Mouse (Mus musculus) frontal cortex, postnatal 36 days (tissue): ENCODE measurements around the gene Kctd4.

ENCODE experiments used
- DNase-seq, 2 experiments: peaks; one replicate each; pipeline ENCODE4 v3.0.0; 2022; ENCODE audit warnings: low spot score in 2 of 2

Gene Kctd4

DNA sequence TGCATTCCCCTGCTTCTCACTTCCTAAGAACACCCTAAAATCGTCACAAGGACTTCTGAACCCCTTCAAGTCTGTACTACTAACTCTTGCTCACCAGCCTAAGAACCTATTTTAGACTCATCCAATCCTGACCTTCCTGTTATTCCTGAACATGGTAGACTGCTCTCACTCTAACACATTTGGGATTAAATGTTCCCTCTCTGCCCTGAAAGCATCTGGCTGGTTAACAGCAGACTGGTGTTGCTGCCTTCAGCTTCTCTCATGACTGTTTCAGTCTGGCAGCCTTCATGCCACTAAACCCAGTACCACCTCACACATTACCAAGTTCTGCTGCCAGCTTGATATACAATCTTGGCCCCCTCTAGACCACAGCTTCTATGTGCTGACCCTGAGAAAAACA lies 34.4 kb downstream of the Kctd4 start:
- DNase-seq, result no peak

DNA sequence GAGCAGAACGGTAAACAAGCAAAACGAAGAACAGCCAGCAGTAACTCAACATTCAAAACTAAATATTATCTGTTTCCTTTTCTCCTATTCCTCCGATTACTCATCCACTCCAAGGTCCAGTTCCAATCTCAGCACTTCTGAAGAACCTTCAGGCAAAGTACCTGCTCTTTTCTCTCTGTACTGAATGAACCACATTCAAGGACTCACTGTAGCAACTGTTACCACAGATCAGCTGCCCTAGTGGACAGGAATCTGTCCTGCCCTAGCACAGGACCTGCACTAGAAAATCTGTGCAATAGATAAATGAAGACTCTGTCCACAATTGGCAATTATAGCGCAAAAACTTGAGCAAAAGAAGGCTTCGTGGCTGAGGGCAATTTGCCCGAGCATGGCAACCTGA lies 36.1 kb downstream of the Kctd4 start:
- DNase-seq, result no peak

DNA sequence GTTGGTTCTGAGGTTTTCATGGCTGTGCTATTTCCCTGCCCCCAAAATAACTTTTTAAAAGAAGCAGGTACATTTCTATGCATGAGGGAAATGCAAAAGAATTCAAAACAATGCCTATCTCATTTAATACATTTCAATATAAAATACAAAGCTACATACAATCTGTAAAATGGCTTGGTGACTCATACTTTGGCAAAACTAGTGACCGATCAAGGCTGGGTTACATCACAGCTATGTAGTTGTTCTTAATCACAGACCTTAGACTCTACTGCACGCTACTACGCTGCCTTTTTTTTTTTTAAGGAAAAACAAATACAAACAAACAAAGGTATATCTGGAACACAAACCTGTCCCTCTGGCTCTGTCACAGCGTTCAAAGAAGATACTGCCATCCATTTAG lies 37.6 kb downstream of the Kctd4 start:
- no peak for DNase-seq

DNA sequence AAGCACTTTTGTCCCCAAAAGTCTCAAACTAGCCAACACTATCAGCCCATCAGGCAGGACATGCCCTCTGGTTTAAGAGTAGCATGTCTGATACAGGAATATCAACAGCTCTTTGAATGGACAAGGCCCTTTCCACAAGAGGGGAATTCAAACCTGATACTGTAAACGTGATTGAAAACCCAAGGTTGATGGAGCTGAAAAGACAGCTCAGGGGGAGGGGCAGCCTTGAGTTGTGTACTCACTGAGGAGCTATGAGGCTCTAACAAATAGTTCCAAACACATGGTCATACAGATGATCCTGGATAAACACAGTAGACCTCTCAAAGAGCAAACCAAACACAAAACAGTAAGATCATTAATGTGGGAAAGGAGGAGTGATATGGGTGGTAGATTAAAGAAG lies 43.3 kb downstream of the Kctd4 start:
- no peak for DNase-seq

DNA sequence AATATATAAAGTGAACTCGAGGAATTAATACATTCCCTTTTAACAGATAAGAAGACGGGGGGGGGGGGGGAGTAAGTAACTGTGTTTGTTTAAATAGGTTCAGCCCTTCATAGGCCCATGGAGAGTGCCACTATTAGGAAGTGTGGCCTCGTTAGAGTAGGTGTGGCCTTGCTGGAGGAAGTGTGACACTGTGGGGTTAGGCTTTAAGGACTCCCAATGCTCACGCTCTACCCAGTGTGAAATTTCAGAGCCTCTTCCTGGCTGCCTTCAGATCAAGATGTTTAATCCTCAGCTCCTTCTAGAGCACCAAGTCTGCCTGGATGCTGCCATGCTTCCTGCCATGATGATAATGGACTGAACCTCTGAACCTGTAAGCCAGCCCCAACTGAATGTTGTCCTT lies 47.0 kb downstream of the Kctd4 start:
- DNase-seq, result no peak

DNA sequence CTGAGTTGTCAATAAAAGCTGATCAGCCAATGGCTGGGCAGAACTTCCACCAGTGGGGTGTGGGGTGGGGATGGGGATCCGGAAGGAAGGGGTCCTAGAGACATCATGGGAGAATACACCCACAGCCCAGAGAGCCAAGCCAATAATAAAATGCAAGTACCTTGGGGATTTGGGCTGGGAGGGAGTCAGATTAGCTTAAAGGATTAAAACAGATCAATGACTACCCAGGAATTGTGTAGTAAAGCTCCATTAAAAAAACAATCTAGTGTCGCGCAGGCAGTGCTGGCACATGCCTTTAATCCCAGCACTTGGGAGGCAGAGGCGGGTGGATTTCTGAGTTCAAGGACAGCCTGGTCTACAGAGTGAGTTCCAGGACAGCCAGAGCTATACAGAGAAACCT lies 50.2 kb downstream of the Kctd4 start:
- DNase-seq, result no peak

DNA sequence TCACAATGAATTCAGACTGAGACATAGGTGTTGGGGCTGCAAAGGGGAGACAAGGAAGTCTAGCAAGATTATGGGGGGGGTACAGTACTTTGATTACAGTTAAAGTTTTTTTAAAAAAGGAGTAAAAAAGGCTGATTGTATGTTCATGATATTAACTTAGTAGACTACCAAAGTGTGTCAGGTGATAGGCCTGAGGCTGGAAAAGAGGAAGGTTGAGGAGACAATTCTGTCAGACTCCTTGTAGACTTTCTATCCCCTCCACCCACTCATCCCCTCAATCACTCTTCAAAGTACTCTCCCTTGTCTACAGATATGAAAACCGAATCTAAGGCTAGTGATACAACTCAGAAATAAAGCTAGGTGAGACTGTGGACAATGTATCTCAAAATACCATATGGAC lies 53.4 kb downstream of the Kctd4 start:
- DNase-seq, result no peak

DNA sequence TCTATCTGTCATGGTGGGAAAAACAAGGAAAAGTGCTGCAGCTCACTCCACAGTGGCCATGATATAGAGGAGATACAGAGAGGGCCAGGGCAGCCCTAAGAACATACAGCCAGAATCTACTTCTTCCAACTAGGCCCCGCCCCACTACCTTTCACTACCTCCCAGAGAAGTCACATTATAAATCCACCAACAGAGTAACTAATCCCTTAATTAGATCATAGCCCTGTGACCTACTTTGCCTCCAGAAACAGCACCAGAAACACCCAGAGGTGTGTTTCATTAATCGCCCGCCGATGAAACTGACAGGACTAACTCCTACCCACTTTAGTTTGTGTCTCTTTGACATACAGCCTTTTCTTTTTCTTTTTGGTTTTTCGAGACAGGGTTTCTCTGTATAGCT lies 54.4 kb downstream of the Kctd4 start:
- no peak for DNase-seq

DNA sequence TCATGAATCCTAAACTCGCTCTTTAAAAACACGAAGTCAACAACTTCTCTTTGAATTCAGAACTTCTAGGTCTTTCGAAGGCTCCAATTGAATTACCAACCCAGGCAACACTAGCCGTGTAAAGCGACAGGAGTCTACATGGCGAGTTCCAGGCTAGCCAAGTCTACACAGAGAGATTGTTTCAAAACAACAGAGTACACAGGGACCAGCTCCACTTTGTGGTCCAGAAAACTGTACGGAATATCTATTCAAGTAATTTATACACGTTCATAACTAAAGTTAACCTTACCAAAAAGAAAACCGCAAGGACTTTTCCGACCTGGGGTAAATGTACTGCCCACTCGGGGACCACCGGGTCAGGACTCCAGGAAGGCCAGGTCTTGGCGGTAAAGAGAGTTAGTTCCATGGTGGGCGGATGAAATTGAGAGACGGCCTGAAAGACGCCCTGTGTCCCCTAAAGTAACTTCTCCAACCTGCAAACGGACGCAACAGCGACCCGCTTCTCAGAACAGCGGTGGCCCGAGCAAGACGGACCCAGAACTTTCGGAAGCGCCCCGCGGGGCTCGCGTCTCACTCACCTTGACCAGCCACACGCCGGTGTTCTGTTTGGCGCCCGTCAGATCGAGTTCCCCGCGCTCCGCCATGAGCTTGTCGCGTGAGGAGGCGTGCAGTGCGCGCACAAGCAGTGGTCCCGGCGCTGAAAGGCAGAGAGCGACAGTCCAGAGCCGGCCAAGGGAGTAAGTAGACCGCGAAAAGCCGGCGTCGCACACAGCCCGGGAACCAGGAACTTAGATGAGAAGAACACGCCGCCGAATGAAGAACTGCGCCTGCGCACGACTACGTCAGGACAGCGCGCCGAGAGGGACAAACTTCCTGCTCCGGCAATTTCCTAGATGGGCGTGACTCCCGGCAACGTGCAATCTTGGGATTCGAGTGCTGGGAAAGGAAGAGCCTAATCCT lies 55.6 kb downstream of the Kctd4 start, which contains the start of gene Gtf2f2:
Gtf2f2 (minus strand) TSS at position 764 of the 960 bp plus-strand sequence.
- DNase-seq, result peak; percentile 96 to 98

DNA sequence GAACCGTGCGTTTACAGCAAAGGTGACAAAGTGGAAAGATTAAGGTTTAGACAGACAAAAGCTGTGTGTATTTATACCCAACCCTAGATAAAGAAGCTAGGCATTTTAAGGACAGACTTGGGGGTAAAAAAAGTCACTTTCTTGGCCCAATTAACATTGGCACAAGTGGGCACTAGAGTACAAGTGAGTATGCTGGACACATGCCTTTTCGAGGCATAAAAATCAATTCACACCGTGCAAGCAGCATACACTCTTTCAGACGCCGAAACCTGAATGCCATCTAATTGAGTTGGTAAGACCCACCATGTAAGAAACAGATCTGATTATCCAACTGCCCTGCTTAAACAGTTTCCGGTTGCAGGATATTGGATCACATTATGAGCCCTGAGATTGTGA lies 56.3 kb downstream of the Kctd4 start:
- DNase-seq, result no peak

DNA sequence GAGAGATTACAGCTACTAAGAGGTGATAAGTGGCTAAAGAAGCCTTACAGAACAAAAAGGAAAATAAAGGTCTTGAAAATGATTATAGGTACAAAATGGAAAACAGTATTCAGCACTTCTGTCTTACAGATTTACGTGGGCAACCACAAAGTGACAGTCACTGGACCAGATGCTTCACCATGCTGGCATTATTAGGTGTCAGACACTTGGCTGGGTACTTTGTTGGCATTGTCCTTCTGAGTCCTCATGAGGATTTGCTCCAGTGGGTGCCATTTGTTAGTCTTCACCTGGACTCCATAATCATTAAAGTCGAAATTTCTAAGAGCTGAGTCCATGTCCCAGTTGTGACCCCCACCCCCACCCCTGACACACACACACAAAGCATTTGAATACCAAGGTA lies 59.5 kb downstream of the Kctd4 start:
- DNase-seq, result no peak
